Mouse (Mus musculus): ENCODE measurements around the gene Slc38a10. TPM values are rescaled to one million over a fixed set of nuclear protein-coding genes. Genes with fewer than 3 reads are reported as not detected.

Gene Slc38a10
- polyA plus RNA-seq, 1 experiment from 2014 or later, result 78.8 TPM

DNA sequence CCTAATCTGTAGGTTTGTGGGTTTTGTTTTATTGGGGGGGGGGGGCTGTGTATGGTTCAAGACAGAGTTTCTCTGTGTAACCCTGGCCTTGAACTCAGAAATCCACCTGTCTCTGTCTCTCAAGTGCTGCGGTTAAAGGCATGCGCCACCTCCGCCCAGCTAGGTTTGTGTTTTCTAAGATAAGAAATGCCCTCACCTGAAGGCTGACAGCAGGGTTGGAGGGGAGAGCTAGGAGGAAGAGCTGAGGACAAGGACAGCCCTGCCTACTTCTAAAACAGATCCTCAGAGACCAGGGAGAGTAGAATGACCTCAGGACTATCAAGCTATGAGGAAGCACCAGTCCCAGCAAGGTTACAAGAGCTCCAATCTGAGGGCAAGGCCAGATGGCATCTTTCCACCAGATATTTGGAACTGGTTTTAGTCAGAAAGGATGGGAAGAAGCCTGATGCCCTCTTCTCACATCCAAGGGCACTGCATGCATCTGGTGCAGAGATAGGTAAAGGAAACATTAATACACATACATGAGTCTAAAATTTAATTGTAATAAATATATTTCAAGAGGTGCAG lies 47.6 kb downstream of the Slc38a10 start:
- WGBS, result 98% methylated on average over 3 of the region's 3 CpGs
- no peak overlapping the region for H3K27ac ChIP-seq (ENCODE audit: low read depth, low read length)
- peaks cover 7% of the 10 kb centered on the region for H3K4me1 ChIP-seq (ENCODE audit: control insufficient read depth, insufficient read depth, low read length)
- no peaks in the 10 kb centered on the region for H3K9me3 ChIP-seq (ENCODE audit: control insufficient read depth, low read length)
- H3K36me3 ChIP-seq (ENCODE audit: control insufficient read depth, insufficient read depth, low read length), result peaks cover 27% of the 10 kb centered on the region
- no peak overlapping the region for H3K4me2 ChIP-seq (ENCODE audit: low read depth, low read length)
- no peak overlapping the region for H3K4me3 ChIP-seq (ENCODE audit: low read depth, low read length)
- no peak overlapping the region for H3K9ac ChIP-seq (replicated peaks; ENCODE audit: low read depth, low read length)
- H3K27me3 ChIP-seq (ENCODE audit: control insufficient read depth, insufficient read depth, low read length), result no peaks in the 10 kb centered on the region
- ATAC-seq (ENCODE audit: low read depth), result no peak

DNA sequence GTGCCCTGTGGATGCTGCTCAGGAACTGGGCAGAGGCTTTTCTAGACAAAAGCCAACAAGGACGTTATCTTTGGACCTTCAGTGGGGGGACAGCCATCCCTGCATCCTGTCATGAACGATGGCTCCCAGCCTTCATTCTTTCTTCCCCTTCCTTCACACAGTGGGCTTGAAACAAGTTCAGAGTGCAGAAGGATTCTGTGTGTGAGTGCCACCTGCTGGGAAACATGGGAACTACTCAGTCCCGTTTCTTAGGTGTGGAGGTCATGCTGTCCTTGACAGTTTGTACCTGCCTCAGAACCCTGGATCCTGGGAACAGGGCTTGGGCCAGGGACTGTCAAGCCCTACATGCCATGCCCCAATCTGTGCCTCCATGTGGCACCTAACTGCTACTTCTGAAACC lies 50.1 kb downstream of the Slc38a10 start:
- H3K27me3 ChIP-seq (ENCODE audit: control insufficient read depth, insufficient read depth, low read length), result no peaks in the 10 kb centered on the region
- H3K9ac ChIP-seq (replicated peaks; ENCODE audit: low read depth, low read length), result no peak overlapping the region
- peaks cover 13% of the 10 kb centered on the region for H3K4me1 ChIP-seq (ENCODE audit: control insufficient read depth, insufficient read depth, low read length)
- no peak for ATAC-seq (ENCODE audit: low read depth)
- 2% methylated on average over 3 of the region's 3 CpGs for WGBS
- no peak overlapping the region for H3K4me2 ChIP-seq (ENCODE audit: low read depth, low read length)
- H3K9me3 ChIP-seq (ENCODE audit: control insufficient read depth, low read length), result no peaks in the 10 kb centered on the region
- H3K27ac ChIP-seq (ENCODE audit: low read depth, low read length), result no peak overlapping the region
- H3K4me3 ChIP-seq (ENCODE audit: low read depth, low read length), result no peak overlapping the region
- peaks cover 24% of the 10 kb centered on the region for H3K36me3 ChIP-seq (ENCODE audit: control insufficient read depth, insufficient read depth, low read length)

DNA sequence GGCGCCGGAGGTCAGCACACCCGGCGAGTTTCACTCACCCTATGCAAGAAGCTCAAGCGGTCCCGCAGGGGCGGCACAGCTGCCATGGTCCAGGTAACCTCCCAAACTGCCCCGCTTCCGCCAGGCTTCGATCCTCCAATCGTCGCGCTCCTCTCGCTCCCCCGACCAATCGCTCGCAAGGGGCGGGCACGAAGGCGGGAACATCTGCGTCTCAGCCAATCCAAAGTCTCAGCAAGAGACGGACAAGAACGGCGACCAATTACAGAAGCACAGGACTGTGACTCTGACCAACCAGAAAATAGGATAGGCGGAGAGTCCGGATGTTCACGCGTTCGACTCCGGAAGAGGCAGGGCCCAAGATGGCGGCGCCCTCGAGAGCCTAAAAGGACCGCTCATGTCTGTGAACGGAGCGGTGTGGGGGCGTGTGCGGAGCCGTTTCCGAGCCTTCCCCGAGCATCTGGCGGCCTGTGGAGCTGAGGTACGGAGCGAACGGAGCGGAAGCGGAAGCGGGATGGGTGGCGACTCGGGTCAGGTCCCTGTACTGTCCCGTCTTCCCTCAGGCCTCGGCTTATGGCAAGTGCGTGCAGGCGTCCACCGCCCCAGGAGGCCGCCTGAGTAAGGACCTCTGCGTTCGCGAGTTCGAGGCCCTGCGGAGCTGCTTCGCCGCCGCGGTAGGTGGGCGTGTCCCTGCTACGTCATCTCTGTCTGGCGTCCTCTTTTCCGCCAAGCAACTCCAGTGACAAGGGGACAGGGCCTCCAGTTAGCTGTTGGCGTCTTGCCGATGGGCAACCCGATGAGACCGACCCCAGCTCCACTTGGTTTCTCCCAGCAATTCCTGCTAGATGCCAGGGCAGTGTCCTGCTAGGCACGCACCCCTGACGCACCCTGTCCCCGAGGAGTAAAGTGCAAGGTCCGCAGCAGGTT lies 52.3 kb downstream of the Slc38a10 start, which contains the start of the genes Tepsin and Ndufaf8:
Gene Tepsin, minus strand, starts transcription at position 144 of the 924 bp plus-strand sequence.
Gene Ndufaf8, plus strand, starts transcription at position 341 of the 924 bp plus-strand sequence.
- Histone ChIP-seq H3K9me3 (ENCODE audit: control insufficient read depth, low read length) (no peaks in the 10 kb centered on the region), H3K4me2 (ENCODE audit: low read depth, low read length) (peak within 1 kb of the TSS; percentile 79), H3K4me3 (ENCODE audit: low read depth, low read length) (peak within 1 kb of the TSS; percentile 75), H3K27ac (ENCODE audit: low read depth, low read length) (peak within 1 kb of the TSS; percentile 92), H3K4me1 (ENCODE audit: control insufficient read depth, insufficient read depth, low read length) (peaks cover 13% of the 10 kb centered on the region), H3K27me3 (ENCODE audit: control insufficient read depth, insufficient read depth, low read length) (no peaks in the 10 kb centered on the region), H3K9ac (replicated peaks; ENCODE audit: low read depth, low read length) (peak within 1 kb of the TSS; percentile 80), H3K36me3 (ENCODE audit: control insufficient read depth, insufficient read depth, low read length) (peaks cover 8% of the 10 kb centered on the region; the same call in 1 of the 2 replicates)
- under 1% methylated on average over 77 of the region's 77 CpGs for WGBS
- peak; percentile 97 for ATAC-seq (ENCODE audit: low read depth)

DNA sequence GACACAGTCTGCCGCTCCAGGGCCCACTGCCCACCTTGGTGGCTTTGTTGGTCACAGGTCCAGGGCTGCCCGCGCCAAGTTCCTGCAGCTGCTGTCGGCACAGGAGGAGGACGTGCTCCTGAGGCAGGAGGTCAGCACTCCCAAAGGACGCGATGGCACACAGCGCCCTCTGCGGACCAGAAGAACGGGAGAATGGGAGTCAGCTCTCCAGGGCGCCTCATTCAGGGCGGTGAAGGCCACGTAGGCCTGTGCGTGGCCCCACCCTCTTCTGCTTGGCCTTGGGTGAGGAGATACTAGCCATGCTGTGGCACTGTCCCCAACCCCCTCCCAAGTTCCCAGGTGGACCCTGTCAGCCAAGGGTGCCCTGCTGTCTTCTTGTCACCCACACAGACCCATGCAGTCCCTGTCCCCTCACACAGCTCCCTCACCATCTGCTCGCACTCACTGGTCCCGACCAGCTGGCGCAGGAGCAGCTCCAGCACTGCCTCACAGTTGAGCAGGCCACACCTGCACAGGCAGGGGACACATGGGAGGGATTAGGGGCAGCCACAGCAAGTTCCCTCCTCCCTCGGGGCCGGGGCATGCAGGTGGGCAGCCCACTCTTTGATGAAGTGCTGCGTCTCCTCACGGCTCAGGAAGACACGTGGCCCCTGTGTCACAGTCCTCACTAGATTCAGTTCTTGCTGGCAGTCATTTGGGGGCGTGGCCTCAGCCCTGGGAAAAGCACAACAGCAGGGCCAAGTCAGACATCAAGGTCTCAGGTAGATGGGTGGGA lies 58.1 kb downstream of the Slc38a10 start:
- Histone ChIP-seq H3K27ac (ENCODE audit: low read depth, low read length) (no peak overlapping the region), H3K36me3 (ENCODE audit: control insufficient read depth, insufficient read depth, low read length) (peaks cover 25% of the 10 kb centered on the region), H3K4me3 (ENCODE audit: low read depth, low read length) (no peak overlapping the region), H3K4me2 (ENCODE audit: low read depth, low read length) (no peak overlapping the region), H3K4me1 (ENCODE audit: control insufficient read depth, insufficient read depth, low read length) (peaks cover 6% of the 10 kb centered on the region; the same call in 1 of the 2 replicates), H3K9ac (replicated peaks; ENCODE audit: low read depth, low read length) (no peak overlapping the region), H3K9me3 (ENCODE audit: control insufficient read depth, low read length) (no peaks in the 10 kb centered on the region), H3K27me3 (ENCODE audit: control insufficient read depth, insufficient read depth, low read length) (no peaks in the 10 kb centered on the region)
- ATAC-seq (ENCODE audit: low read depth), result no peak
- WGBS, result 87% methylated on average over 23 of the region's 23 CpGs

DNA sequence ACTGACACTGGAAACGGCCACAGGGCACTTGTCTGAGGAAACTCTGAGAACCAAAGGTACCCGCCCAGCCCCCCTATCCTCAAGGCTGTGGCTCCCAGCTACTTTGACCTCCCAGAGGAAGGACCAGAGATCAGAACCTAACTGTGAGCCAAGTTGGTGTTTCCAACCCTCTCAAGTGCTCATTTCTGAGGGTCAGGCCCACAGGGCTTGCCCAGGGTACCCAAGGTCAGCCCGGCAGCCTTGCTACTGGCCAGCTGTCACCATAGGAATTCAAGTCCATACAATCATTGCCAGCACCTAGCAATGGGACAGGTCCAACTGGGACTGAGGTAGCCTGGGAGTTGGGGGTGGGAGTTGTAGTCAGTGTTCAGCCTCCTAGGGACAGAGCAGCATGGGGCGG lies 60.5 kb downstream of the Slc38a10 start:
- Histone ChIP-seq H3K27ac (ENCODE audit: low read depth, low read length) (no peak overlapping the region), H3K4me2 (ENCODE audit: low read depth, low read length) (no peak overlapping the region), H3K9me3 (ENCODE audit: control insufficient read depth, low read length) (no peaks in the 10 kb centered on the region), H3K4me3 (ENCODE audit: low read depth, low read length) (no peak overlapping the region), H3K36me3 (ENCODE audit: control insufficient read depth, insufficient read depth, low read length) (peaks cover 25% of the 10 kb centered on the region), H3K9ac (replicated peaks; ENCODE audit: low read depth, low read length) (no peak overlapping the region), H3K27me3 (ENCODE audit: control insufficient read depth, insufficient read depth, low read length) (no peaks in the 10 kb centered on the region; the same call in 1 of the 2 replicates), H3K4me1 (ENCODE audit: control insufficient read depth, insufficient read depth, low read length) (peaks cover 5% of the 10 kb centered on the region)
- WGBS, result 89% methylated on average over 4 of the region's 4 CpGs
- no peak for ATAC-seq (ENCODE audit: low read depth)

DNA sequence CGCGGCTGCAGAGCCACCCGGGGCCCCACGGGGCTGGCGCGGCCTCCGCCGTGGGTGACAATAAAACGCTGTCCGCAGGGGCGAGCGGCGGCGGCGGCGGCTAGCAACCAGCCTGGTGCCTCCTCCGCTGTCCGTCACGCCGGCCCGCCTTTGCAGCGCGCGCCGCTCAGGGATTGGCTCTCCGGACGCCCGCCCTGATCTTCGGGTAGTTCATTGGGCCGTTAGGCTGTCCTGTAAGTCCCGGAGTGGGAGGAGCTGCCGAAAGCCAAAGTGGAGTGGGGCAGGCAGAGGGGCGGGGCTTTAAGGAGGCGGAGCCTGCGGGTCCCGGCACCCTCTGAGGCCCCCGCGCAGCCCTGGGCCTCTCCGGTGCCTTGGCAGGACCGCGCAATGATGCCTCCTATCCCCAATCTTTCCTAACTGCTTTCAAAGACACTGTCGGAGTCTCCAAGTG lies 64.4 kb downstream of the Slc38a10 start, which contains the start of gene Cep131:
Gene Cep131, minus strand, starts transcription at position 126 of the 451 bp plus-strand sequence.
- Histone ChIP-seq H3K9me3 (ENCODE audit: control insufficient read depth, low read length) (no peaks in the 10 kb centered on the region), H3K36me3 (ENCODE audit: control insufficient read depth, insufficient read depth, low read length) (peaks cover 12% of the 10 kb centered on the region), H3K9ac (replicated peaks; ENCODE audit: low read depth, low read length) (peak within 1 kb of the TSS; percentile 95), H3K4me3 (ENCODE audit: low read depth, low read length) (peak within 1 kb of the TSS; percentile 94), H3K27ac (ENCODE audit: low read depth, low read length) (peak within 1 kb of the TSS; percentile 86), H3K4me1 (ENCODE audit: control insufficient read depth, insufficient read depth, low read length) (peaks cover 10% of the 10 kb centered on the region), H3K4me2 (ENCODE audit: low read depth, low read length) (peak within 1 kb of the TSS; percentile 95), H3K27me3 (ENCODE audit: control insufficient read depth, insufficient read depth, low read length) (no peaks in the 10 kb centered on the region; the same call in 1 of the 2 replicates)
- 0% methylated on average over 42 of the region's 42 CpGs for WGBS
- peak; percentile 99 for ATAC-seq (ENCODE audit: low read depth)

DNA sequence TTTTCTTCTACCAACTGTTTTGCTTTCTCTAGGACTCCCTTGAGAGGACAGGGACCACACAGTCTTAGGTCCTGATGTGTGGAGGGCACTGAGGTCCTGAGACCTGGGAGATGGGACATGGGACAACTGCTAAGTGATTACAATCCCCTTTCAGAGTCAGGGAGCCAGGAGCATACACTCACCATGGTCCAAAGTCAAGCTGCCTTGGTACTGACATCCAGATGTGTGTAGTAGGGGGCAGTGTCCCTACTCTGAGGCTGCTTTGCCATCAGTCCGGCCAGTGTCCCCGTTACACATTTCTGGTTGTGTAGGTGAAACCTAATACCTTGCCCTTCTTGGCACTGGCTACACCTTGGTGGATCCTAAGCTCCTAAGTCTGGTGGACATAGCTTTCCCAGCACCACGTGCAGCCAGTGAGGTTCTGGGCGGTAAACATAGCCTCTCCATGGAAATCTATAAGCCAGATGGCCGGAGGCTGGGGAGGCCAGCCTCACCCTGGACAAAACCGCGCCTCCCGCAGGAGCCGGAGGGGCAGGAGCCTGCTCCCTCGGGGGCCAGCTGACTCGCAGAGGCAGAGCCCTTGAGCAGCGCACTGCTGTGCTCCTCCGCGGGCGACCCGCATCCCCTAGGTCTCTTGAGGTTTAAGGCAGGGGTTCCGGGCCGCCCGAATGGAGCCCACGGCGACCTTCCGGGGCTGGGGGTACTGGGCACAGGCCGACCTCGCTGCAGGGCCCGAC lies 65.1 kb downstream of the Slc38a10 start:
- H3K9ac ChIP-seq (replicated peaks; ENCODE audit: low read depth, low read length), result peak overlapping the region; percentile 95
- H3K36me3 ChIP-seq (ENCODE audit: control insufficient read depth, insufficient read depth, low read length), result peaks cover 5% of the 10 kb centered on the region
- no peaks in the 10 kb centered on the region; the same call in 1 of the 2 replicates for H3K27me3 ChIP-seq (ENCODE audit: control insufficient read depth, insufficient read depth, low read length)
- no peaks in the 10 kb centered on the region for H3K9me3 ChIP-seq (ENCODE audit: control insufficient read depth, low read length)
- peak overlapping the region; percentile 86 for H3K27ac ChIP-seq (ENCODE audit: low read depth, low read length)
- peak; percentile 38 for ATAC-seq (ENCODE audit: low read depth)
- under 1% methylated on average over 23 of the region's 25 CpGs for WGBS
- H3K4me1 ChIP-seq (ENCODE audit: control insufficient read depth, insufficient read depth, low read length), result peaks cover 10% of the 10 kb centered on the region
- peak overlapping the region; percentile 94 for H3K4me3 ChIP-seq (ENCODE audit: low read depth, low read length)
- H3K4me2 ChIP-seq (ENCODE audit: low read depth, low read length), result peak overlapping the region; percentile 95

DNA sequence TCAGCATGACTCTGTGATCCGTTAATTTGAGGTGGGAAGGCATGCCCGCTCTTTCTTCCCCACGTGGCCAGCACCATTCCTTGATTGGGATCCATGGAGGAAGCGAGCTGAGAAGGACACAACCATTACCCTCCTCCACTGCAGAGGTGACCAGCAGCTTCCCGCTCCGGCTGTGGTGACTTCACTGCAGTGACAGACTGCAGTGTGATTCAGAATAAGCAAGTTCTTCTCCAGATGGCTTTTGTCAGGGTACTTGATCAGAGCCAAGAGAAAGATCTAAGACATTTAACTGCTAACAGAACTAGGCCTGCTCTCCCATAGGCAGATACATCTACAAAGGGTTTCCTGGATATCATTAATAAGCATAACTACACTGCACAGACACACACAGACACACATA lies 70.9 kb downstream of the Slc38a10 start:
- WGBS, result 94% methylated on average over 6 of the region's 6 CpGs
- Histone ChIP-seq H3K4me1 (ENCODE audit: control insufficient read depth, insufficient read depth, low read length) (peaks cover 5% of the 10 kb centered on the region), H3K4me3 (ENCODE audit: low read depth, low read length) (no peak overlapping the region), H3K27me3 (ENCODE audit: control insufficient read depth, insufficient read depth, low read length) (no peaks in the 10 kb centered on the region), H3K4me2 (ENCODE audit: low read depth, low read length) (no peak overlapping the region), H3K27ac (ENCODE audit: low read depth, low read length) (no peak overlapping the region), H3K9me3 (ENCODE audit: control insufficient read depth, low read length) (no peaks in the 10 kb centered on the region), H3K9ac (replicated peaks; ENCODE audit: low read depth, low read length) (no peak overlapping the region), H3K36me3 (ENCODE audit: control insufficient read depth, insufficient read depth, low read length) (peaks cover 20% of the 10 kb centered on the region; the same call in 1 of the 2 replicates)
- ATAC-seq (ENCODE audit: low read depth), result no peak

Measured in neural tube, embryonic 14.5 days (tissue).